Mouse (Mus musculus): ENCODE measurements around the gene Chchd6. TPM values are rescaled to one million over a fixed set of nuclear protein-coding genes. Genes with fewer than 3 reads are reported as not detected.

Gene Chchd6
- polyA plus RNA-seq, 1 experiment from 2014 or later: 103 TPM

- Histone ChIP-seq H3K9me3 (0 out of 2 replicates have a peak, but pooled peaks cover 5% of the 10 kb centered on the region), H3K27ac (no peak overlapping the region), H3K4me3 (no peak overlapping the region), H3K36me3 (no peaks in the 10 kb centered on the region), H3K27me3 (ENCODE audit: insufficient read depth, poor library complexity, severe bottlenecking) (peaks cover 12% of the 10 kb centered on the region), H3K4me1 (replicated peaks) (no peaks in the 10 kb centered on the region)
- no peak for DNase-seq (ENCODE audit: low spot score)
Observed at GRCm38 (mm10) chr6:89368812-89369211, 226.6 kb downstream of the Chchd6 start.

GRCm38 (mm10) chr6:89364342-89364741, 231.1 kb downstream of the Chchd6 start:
- 0 out of 2 replicates have a peak, but pooled peaks cover 5% of the 10 kb centered on the region for H3K9me3 ChIP-seq
- H3K27ac ChIP-seq: no peak overlapping the region
- no peak overlapping the region for H3K4me3 ChIP-seq
- no peaks in the 10 kb centered on the region for H3K36me3 ChIP-seq
- H3K27me3 ChIP-seq (ENCODE audit: insufficient read depth, poor library complexity, severe bottlenecking): peaks cover 20% of the 10 kb centered on the region
- H3K4me1 ChIP-seq (replicated peaks): peaks cover 35% of the 10 kb centered on the region
- no peak for DNase-seq (ENCODE audit: low spot score)
- 64% methylated on average over 3 of the region's 3 CpGs for WGBS

GRCm38 (mm10) chr6:89363107-89363451, 232.4 kb downstream of the Chchd6 start:
- 4% methylated on average over 16 of the region's 16 CpGs for WGBS
- H3K27ac ChIP-seq: peak overlapping the region; percentile 86

GRCm38 (mm10) chr6:89362281-89363106, 233.0 kb downstream of the Chchd6 start, which contains the start of gene Plxna1:
Gene Plxna1 (minus strand): TSS chr6:89362620.
- H3K9me3 ChIP-seq: 0 out of 2 replicates have a peak, but pooled peaks cover 2% of the 10 kb centered on the region
- peak; percentile 79 for DNase-seq (ENCODE audit: low spot score)
- peaks cover 52% of the 10 kb centered on the region for H3K4me1 ChIP-seq (replicated peaks)
- peak within 1 kb of the TSS; percentile 90 for H3K4me3 ChIP-seq
- 3% methylated on average over 110 of the region's 110 CpGs for WGBS
- H3K27ac ChIP-seq: peak within 1 kb of the TSS; percentile 98
- peaks cover 9% of the 10 kb centered on the region for H3K36me3 ChIP-seq
- peaks cover 20% of the 10 kb centered on the region for H3K27me3 ChIP-seq (ENCODE audit: insufficient read depth, poor library complexity, severe bottlenecking)

More at GRCm38 (mm10) chr6:89363107-89363451, 232.4 kb downstream of the Chchd6 start:
- Histone ChIP-seq H3K27me3 (ENCODE audit: insufficient read depth, poor library complexity, severe bottlenecking) (peaks cover 20% of the 10 kb centered on the region), H3K36me3 (peaks cover 5% of the 10 kb centered on the region; the same call in 1 of the 2 replicates), H3K4me1 (replicated peaks) (peaks cover 47% of the 10 kb centered on the region), H3K9me3 (0 out of 2 replicates have a peak, but pooled peaks cover 5% of the 10 kb centered on the region), H3K4me3 (peak overlapping the region; percentile 90)
- no peak for DNase-seq (ENCODE audit: low spot score)

GRCm38 (mm10) chr6:89361418-89362280, 233.8 kb downstream of the Chchd6 start:
- peaks cover 61% of the 10 kb centered on the region for H3K4me1 ChIP-seq (replicated peaks)
- WGBS: under 1% methylated on average over 77 of the region's 80 CpGs
- DNase-seq (ENCODE audit: low spot score): peak; percentile 61

GRCm38 (mm10) chr6:89360709-89361417, 234.6 kb downstream of the Chchd6 start:
- H3K27me3 ChIP-seq (ENCODE audit: insufficient read depth, poor library complexity, severe bottlenecking): peaks cover 20% of the 10 kb centered on the region
- H3K4me1 ChIP-seq (replicated peaks): peaks cover 68% of the 10 kb centered on the region
- H3K27ac ChIP-seq: peak overlapping the region; percentile 98
- WGBS: 48% methylated on average over 8 of the region's 8 CpGs
- peaks cover 25% of the 10 kb centered on the region for H3K36me3 ChIP-seq
- H3K4me3 ChIP-seq: peak overlapping the region; percentile 90
- peak; percentile 23 for DNase-seq (ENCODE audit: low spot score)
- H3K9me3 ChIP-seq: no peaks in the 10 kb centered on the region

More at GRCm38 (mm10) chr6:89361418-89362280, 233.8 kb downstream of the Chchd6 start:
- Histone ChIP-seq H3K27me3 (ENCODE audit: insufficient read depth, poor library complexity, severe bottlenecking) (peaks cover 20% of the 10 kb centered on the region), H3K4me3 (peak overlapping the region; percentile 90), H3K27ac (peak overlapping the region; percentile 98), H3K36me3 (peaks cover 17% of the 10 kb centered on the region), H3K9me3 (no peaks in the 10 kb centered on the region)

GRCm38 (mm10) chr6:89359771-89360708, 235.4 kb downstream of the Chchd6 start:
- no peak for DNase-seq (ENCODE audit: low spot score)
- H3K4me3 ChIP-seq: peak overlapping the region; percentile 90
- peaks cover 77% of the 10 kb centered on the region for H3K4me1 ChIP-seq (replicated peaks)
- 65% methylated on average over 20 of the region's 20 CpGs for WGBS
- peaks cover 33% of the 10 kb centered on the region for H3K36me3 ChIP-seq
- H3K9me3 ChIP-seq: no peaks in the 10 kb centered on the region
- H3K27ac ChIP-seq: peak overlapping the region; percentile 98
- peaks cover 20% of the 10 kb centered on the region for H3K27me3 ChIP-seq (ENCODE audit: insufficient read depth, poor library complexity, severe bottlenecking)

GRCm38 (mm10) chr6:89359192-89359591, 236.3 kb downstream of the Chchd6 start:
- WGBS: 87% methylated on average over 3 of the region's 3 CpGs
- no peaks in the 10 kb centered on the region for H3K9me3 ChIP-seq
- peaks cover 85% of the 10 kb centered on the region for H3K4me1 ChIP-seq (replicated peaks)
- peak overlapping the region; percentile 90; the same call in 1 of the 2 replicates for H3K4me3 ChIP-seq
- H3K27ac ChIP-seq: peak overlapping the region; percentile 98; the same call in 1 of the 2 replicates
- DNase-seq (ENCODE audit: low spot score): no peak
- peaks cover 12% of the 10 kb centered on the region for H3K27me3 ChIP-seq (ENCODE audit: insufficient read depth, poor library complexity, severe bottlenecking)
- H3K36me3 ChIP-seq: peaks cover 42% of the 10 kb centered on the region

- peak overlapping the region; percentile 13; the same call in 1 of the 2 replicates for H3K27ac ChIP-seq
- WGBS: 40% methylated on average over 7 of the region's 7 CpGs
- H3K4me3 ChIP-seq: peak overlapping the region; percentile 20; the same call in 1 of the 2 replicates
- H3K9me3 ChIP-seq: no peaks in the 10 kb centered on the region
- H3K4me1 ChIP-seq (replicated peaks): peaks cover 99% of the 10 kb centered on the region
- peaks cover 77% of the 10 kb centered on the region for H3K36me3 ChIP-seq
- no peak for DNase-seq (ENCODE audit: low spot score)
- no peaks in the 10 kb centered on the region for H3K27me3 ChIP-seq (ENCODE audit: insufficient read depth, poor library complexity, severe bottlenecking)
Observed at GRCm38 (mm10) chr6:89355661-89356060, 239.8 kb downstream of the Chchd6 start.

- no peaks in the 10 kb centered on the region for H3K27me3 ChIP-seq (ENCODE audit: insufficient read depth, poor library complexity, severe bottlenecking)
- no peaks in the 10 kb centered on the region for H3K9me3 ChIP-seq
- WGBS: 89% methylated on average over 12 of the region's 12 CpGs
- H3K4me3 ChIP-seq: no peak overlapping the region
- DNase-seq (ENCODE audit: low spot score): no peak
- H3K27ac ChIP-seq: peak overlapping the region; percentile 13; the same call in 1 of the 2 replicates
- peaks cover 99% of the 10 kb centered on the region for H3K4me1 ChIP-seq (replicated peaks)
- H3K36me3 ChIP-seq: peaks cover 86% of the 10 kb centered on the region
Observed at GRCm38 (mm10) chr6:89354726-89355125, 240.7 kb downstream of the Chchd6 start.

- Histone ChIP-seq H3K27me3 (ENCODE audit: insufficient read depth, poor library complexity, severe bottlenecking) (no peaks in the 10 kb centered on the region), H3K36me3 (peaks cover 91% of the 10 kb centered on the region), H3K9me3 (no peaks in the 10 kb centered on the region), H3K27ac (peak overlapping the region; percentile 13), H3K4me3 (no peak overlapping the region), H3K4me1 (replicated peaks) (peaks cover 95% of the 10 kb centered on the region)
- DNase-seq (ENCODE audit: low spot score): no peak
- WGBS: 80% methylated on average over 5 of the region's 5 CpGs
Observed at GRCm38 (mm10) chr6:89354076-89354475, 241.4 kb downstream of the Chchd6 start.
